Mouse (Mus musculus) right cerebral cortex, postnatal 36 days (tissue): ENCODE results near the gene 4930412O13Rik.

Experiments used
- DNase-seq, 2 experiments: peaks; one replicate each; pipeline ENCODE4 v3.0.0; 2022; ENCODE audit warnings: low spot score in 2 of 2, mixed read lengths in 1 of 2

The 4930412O13Rik gene

DNA sequence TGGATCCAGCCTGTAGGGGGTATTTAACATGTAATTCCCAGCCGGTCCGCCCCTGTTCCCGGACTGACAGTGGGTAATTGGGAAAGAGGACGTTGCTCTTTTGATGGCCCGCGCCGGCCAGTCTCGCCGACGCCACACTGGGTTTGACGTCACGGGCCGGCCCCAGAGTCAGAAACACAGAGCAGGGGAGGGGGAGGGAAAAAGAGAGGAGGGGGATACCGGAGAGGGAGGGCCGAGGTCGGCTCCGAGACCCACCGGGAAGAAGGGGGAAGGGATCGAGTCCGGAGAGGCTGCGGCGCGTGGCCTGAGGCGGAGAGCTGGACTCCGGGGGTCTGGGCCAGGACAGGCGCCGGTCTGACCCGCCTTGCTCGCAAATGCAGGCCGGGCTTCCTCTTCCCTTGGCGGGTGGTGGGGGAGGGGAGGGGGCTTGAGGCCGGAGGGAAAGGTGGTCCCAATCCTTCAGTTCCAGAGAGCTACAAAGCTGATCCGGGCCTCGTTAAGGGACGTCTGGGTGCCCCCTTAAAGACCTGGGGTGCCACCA lies at the start of gene 4930412O13Rik:
4930412O13Rik (plus strand) TSS at position 202 of the 541 bp plus-strand sequence.
- DNase-seq, result no peak

DNA sequence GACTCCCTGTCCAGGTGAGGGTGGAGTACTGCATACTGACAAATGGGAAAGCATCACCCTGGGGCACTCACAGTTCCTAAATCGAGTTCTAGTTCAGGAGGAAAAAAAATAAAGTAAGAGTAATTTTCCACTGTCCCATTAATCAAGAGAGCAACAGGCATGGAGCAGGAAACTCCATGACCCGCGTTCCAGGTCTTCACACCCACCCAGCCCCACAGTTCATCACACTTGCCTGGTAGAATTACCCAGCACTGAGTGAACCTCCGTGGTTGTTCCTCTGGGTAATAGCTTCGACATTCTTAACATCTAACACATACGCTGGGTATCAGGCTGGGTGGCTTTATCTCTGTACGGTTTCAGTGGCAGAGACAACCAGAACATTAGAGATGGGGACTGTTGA lies 47.3 kb upstream of the 4930412O13Rik start:
- no peak for DNase-seq

DNA sequence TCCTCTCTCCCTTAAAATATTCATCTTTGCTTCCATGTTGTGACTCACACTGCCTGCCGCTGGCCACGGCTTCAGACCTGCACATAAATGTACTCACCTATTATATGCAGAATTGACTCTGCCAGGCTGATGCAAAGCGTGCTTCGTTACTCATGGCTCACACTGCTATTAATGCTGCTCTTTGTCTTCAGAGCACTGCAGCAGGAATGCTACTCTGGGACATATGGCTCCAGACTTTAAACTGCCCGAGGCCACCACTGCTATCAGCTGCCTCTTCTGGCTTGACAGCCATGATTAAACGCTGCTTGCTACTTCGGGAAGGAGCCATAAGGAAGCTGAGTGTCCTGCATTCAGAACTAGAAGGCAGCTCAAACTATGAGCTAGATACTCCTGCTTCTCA lies 45.9 kb upstream of the 4930412O13Rik start:
- no peak for DNase-seq

- no peak for DNase-seq
Measured at GRCm38 (mm10) chr2:9852851-9853576, 28.0 kb upstream of the 4930412O13Rik start.

DNA sequence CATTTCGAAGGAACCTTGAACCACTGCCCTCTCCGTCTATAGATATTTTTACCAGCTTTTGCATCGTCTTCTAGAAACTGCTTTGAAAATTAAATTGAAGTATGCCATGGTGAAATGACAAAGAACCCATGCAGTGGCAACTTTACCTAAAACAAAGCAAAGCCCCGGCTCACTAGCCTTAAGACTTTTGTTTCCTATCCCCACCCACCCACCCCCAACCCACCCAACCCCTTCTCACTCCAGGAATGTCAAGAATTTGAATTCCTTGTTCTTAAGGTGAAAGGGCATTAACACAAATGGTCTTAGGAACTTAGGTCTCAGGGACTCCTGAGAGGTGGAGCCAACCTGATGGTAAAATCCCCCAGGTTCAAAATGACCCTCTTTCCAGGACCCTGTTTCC lies 25.2 kb upstream of the 4930412O13Rik start:
- DNase-seq, result no peak

DNA sequence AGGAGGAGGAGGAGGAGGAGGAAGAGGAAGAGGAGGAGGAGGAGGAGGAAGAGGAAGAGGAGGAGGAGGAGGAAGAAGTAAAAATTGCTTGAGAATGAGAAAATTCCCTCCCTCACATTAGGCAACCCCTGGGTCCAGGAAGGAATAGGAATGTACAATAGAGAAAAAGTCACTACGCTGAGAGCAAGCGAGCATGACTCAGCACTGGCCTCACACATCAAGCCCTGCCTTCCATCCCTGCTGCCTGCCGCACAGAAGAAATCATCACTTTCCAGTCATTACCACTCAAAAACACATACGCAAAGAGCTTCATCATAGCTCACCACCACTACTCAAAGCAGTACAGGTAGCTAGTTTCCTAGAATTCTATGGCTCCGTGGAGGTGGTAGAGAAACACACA lies 20.4 kb upstream of the 4930412O13Rik start:
- DNase-seq, result no peak

DNA sequence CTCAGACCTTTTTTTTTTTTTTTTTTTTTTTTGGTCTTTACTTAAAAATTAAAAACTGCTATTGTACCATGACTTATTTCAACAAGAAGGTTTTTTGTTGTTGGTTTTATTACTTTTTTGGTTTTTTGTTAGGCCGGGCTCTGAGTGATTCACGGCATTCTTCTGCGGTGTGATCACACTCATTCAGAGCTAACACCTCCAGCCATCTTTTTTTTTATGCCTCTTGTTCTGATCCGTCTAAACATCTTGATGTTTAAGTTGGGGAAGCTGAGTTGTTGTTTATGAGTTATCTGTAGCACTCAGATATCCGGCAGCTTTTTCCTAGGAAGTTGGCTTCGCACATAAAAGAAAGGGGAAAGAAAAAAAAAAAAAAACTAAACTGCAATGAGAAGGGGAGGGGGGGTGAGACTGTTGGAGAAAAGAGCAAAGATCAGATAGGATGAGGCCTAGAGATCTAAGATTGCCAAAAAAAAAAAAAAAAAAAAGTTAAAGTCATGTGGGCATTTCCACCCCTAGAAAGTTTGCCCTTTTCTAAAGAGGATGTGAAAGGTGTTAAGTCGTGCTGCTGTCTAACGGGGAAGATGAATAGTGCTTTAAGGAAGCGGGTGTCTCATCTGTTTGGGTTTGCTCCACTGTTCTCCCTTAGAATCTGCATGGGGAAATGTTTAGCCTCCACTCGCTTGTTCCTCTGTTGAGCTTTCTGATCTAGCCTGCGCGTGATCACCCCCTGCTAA lies 13.8 kb upstream of the 4930412O13Rik start:
- DNase-seq, result no peak

DNA sequence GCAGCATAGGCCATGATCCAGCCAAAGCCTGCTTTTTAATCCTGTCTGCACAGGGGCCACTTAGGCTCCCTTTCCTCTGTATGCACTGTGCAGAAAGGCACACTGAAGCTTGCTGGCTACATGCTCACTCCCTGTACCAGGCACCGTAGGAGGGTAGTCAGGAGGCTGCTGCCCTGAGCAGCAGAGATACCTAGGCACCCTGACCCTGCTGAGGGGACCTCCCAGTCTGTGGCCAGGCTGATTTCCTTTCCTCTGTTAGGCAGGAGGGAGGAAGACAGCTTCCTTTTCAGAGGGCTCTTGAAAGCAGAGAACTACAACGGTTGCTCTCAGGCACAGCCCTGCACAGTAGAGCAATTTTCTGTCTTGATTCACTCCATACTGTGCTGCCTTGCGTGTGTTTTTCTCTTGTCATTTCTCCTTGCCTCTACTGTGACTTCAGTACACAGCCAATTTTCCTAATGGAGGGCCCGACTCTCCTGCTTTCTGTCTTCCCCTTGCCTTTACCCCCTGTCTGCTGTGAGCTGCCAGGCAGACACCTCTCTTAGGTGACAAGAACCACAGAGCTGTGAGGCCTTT lies 9.8 kb upstream of the 4930412O13Rik start:
- DNase-seq, result no peak

- no peak for DNase-seq
Measured at GRCm38 (mm10) chr2:9871798-9872197, 9.3 kb upstream of the 4930412O13Rik start.

DNA sequence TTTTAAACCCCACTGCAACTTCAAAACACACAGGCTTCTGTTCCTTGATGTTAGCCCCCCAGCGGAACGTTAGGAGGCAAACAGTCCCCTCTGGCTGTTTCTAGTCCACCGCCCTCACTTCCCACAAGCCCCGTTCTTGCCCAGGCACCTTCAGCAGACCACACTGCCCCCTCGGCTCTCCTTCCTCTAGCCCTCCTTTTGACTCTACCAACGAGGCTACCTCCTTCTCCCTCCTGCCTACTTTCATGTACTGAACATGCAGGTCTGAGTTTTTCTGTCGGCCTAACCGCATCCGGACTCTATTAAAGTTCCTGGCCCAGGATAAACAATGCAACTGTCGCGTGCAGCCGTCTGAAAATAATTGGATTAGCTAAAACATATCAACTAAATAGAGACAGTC lies 8.4 kb upstream of the 4930412O13Rik start:
- no peak for DNase-seq

GRCm38 (mm10) chr2:9873757-9874156 lies 7.3 kb upstream of the 4930412O13Rik start:
- DNase-seq, result no peak

DNA sequence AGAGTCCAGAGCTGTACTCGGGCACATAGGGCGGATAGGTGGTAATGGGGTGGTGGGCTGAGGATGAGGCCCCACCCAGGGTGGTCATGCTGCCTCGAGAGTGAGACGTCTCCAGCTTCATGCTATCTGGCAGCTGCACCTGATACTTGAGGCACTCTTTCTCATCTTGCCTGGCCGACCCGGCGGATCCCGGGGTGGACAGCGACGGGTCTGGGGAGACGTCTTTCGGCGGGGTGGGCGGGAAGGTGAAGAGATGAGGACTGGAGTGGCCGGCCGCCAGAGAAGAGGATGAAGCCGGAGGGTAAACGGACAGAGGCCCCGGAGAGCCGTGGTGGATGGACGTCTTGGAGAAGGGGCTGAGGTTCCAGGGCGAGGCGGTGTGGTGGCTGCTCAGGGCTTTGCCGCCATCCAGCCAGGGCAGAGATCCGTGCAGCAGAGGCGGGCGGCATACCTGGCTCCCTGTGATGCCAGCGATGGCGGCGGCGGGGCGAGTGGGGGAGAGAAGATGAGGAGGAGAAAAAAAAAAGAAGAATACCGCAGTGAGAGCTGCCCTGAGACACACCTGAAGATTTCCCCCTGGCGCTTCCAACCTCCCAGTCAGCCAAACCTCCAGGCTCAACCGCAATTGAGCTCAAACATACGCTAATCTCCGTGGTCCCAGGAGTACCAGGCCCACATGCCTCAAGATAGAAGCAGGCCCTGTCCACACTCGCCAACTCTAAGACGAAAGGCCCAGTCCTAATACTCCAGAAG lies 6.4 kb upstream of the 4930412O13Rik start:
- DNase-seq, result no peak

GRCm38 (mm10) chr2:9875220-9875619 lies 5.8 kb upstream of the 4930412O13Rik start:
- no peak for DNase-seq

DNA sequence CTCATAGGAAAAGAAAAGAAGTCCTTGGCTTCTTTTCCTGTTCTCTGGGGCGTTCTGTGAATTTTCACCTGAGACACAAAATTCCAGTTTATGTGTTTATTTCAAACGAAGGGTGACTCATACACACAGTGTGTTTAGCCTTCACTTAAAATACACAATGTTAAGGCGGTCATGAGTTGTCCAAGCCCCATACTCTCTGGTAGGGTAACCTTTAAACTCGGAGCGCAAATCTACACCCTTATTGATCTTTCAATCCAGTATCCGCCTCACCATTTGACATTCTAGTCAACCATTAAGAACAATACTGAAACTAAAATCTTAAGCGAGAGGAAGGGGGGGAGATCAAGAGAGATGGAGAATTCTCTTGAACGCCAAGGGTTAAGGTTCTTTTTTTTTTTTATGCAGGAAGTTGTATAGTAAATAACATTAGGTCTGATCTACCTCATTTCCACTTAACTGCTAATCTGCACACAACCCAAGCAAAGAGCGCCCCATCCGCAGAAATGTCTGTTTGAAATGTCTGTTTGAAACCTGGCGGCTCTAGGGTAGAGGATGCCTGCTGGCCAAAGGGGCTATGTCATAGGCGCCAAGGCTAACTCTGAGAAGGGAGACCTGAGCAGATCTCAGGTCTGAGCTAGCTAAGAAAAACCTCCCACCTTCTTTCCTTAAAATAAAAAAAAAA lies 5.2 kb upstream of the 4930412O13Rik start:
- no peak for DNase-seq

GRCm38 (mm10) chr2:9876621-9877325 lies 4.3 kb upstream of the 4930412O13Rik start:
- no peak for DNase-seq

DNA sequence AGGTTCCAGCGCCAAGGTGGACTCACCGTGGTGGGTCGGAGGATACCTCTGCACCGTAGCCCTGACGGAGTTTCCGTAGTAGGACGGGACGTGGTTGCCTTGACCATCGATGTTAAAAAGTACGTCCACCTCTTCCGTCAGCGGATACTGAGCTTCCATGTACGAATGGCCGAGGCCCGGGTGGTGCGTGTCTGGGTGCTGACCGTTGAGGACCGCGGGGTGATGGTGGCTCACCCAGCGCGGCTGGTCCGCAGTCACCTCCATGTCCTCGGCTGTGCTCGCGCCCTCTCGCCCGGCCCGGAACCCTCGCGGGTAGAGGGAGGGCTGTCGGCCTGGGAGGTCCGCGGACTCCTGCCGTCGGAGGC lies 3.7 kb upstream of the 4930412O13Rik start:
- DNase-seq, result no peak

DNA sequence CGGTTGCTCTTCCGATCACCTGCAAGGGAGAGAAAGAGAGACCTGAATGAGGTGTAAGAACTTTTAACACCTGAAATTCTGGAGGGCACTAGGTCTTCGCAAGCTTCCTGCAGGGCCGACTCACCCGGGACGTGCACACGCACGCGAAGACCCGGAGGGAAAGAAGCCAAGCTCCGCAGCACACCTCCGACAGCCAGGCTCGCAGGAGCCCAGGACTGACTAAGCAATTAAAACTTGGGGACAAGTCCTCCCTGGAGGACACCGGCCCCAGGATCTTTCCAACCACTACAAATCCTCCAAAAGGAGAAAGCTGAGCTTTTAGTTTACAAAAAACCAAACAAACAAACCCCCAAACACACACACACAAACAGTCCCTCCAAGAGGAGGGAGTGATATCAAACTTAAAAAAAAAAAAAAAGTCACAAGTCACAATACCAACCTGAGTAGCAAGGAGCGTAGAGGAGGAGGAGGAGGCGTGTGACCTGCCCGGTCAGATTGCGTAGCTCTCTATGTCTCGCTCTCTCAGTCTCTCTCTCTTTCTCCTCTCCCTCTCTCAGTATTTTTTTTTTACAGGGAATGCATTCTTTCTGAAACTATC lies 3.0 kb upstream of the 4930412O13Rik start:
- no peak for DNase-seq

DNA sequence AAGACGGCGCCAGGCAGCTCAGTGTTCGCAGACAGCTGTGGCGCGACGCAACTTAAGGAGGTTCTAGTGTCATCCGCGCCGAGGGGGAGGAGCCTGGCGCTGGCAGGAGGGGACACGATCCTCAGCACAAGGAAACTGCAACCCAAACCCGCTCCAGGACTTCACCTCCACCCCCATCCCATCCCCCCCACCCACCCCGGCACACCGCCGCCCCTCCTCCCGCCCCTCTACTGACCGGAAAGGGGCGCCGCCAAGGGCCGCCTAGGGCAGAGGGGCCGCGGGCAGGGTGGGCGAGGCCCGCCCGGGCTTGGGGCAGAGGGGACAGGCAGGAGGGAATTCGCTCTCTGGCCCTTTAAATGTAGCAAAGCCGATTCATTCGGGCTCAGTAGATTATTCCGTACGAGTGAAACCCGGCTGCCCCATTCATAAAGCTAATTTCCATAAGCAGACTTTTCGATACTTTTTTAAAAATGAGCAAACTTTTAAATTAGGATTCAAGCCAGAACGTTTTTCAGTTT lies 2.4 kb upstream of the 4930412O13Rik start:
- no peak for DNase-seq

DNA sequence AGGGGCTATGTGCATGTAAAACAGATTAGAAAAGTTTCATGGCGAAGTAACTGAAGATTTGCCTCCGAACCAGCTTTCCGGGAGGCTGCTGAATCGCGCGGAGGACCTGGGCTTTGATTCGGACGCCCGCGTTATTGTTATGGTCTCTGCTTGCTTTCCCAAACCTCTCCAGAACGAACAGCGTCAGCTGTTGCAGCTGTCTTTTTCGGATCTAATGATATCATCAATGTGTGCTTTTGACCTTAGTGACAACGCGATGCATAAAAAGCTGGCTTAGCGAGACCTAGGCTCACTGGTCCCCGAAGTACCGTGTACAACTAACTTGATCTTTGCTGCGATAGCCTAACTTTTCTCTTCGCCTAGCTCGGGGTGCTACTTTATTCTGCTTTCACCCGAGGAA lies 2.0 kb upstream of the 4930412O13Rik start:
- no peak for DNase-seq

- DNase-seq, result peak; percentile 11 to 27
Measured at GRCm38 (mm10) chr2:9879493-9879892, 1.6 kb upstream of the 4930412O13Rik start.
